Mouse (Mus musculus): ENCODE results near the gene Glb1l.

GRCm38 (mm10) chr1:75179334-75180104 is 31.1 kb downstream of the Glb1l start:
- TF ChIP-seq CTCF (IDR thresholded peaks at IDR 0.05; ENCODE audit: insufficient read depth, low read length) (no peak), POLR2A (IDR thresholded peaks at IDR 0.05; ENCODE audit: borderline replicate concordance, extremely low read depth, low read depth, low read length) (no peak)

All from lung, adult 2 months (tissue).